Mouse (Mus musculus) megakaryocyte progenitor cell, adult 5-6 weeks (primary cell): ENCODE measurements at regions not wholly inside any gene's neighbourhood (a gene's known extent, or its start where the extent isn't known, plus 50 kb on each side); places are given as distances from the start of the nearest gene placed in this dataset.

Experiments used
- ATAC-seq: replicated peaks from 2 replicates; pipeline ENCODE4 v1.8.0; 2016; ENCODE audit warnings: mild to moderate bottlenecking, moderate TSS enrichment, inconsistent platforms; ENCODE audit not compliant: poor library complexity

DNA sequence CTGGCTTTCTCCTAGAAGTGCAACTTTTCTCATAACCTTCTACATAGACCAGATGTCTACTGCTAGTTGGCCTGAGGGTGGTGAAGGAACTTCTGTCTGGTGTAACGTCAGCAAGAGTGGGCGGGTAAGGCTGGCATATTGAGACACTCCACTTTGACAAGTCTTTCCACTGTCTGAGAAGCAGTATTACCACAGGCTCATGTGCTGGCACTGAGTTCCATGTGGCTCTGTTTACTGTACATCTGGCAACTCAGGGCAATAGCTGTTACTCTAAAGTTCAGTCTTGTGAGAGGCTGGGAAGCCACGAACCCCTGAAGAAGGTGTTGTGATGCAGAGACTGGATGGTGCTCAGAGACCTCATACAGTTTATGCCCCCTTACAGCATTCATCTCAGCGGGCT, 230.7 kb upstream of the Tbx18 start:
- no peak for ATAC-seq

DNA sequence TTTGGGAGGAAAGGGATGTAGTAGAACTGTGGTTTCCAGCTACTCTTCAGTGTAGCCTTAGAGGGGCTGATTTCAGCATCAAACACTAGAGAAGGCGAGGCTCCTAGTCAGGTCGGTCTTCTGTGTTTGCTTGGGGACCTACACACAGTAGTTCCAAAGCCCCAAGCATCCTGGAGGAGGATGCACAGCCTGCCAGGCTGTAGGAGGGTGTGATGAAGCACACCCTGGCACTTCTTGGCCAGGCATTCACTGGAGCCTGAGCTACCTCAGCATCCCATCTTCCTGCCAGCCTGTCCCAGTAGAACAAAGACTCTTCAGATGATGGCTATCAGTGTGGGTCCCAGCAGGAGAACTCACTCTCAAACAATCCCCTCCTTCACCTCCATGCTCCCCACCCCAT, 233.4 kb upstream of the Tbx18 start:
- ATAC-seq: no peak

DNA sequence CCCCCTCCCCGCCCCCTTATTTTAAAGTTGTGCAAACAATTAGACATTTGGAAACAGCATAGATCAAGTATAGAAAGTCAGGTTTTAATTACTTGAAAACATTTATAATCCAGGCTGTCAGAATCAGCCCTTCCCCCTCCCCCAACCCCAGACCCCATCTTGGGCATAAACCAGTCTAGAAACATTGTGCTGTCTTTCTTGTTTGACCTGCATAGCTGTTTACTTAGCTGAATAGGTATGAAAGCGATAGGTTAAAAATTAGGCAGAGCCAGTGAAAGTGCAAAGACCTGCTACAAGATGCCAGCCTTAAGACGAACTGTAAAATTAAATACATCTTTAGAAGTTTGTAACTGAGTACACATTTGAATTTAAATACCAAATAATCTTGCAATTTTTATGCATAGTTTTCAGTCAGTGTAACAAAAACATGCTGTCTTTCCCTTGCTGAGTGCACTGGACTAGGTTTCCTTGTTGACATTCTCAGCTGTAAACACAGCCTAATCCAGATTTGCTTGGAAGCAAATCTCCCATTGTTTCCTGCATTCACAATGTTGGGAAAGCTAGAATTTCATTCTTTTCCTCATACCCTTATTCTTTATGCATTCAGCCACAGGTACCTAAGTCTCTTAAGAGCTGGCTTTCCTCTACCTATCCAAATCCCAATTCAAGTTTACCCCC, 234.2 kb upstream of the Tbx18 start:
- ATAC-seq: no peak

DNA sequence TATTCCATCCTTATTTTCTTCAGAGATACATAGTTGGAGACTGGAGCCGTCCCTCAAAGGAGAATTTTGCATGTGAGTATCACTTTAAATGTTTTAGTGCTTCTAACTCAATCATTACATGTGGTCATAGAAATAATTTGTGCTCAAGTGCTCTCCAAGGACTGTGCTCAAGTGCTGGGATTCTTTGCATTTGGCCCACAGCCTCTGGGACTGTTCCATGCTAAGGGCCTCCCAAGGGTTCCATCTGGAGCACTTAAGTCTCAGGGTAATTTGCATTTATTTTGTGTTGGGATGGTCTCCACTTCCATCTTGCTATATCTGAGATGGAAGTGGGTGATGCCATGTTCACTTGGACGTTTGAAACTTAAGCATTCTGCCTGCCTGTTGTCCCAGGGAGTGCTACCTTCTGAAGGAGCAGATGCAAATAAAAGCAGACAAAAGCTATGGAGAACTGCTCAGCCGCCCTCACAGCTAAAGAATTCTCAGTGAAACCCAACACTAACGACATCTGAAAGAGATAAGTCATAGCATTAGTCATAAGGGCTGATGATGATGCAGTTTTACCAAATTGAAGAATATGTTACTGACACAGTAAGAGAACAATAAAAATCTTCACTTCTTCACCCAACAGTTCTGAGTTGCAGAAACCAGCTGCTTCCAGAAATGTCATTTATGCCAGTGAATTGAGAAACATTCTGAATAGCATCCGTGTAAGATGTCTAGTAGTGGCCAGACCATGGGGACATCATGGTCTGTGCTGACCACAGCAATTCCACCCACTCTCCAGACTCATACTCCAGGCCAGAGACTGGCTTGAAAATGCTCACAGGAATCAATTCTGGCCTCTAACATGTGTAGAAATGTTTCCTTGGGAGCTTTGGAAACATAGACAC, 237.4 kb upstream of the Tbx18 start:
- no peak for ATAC-seq

DNA sequence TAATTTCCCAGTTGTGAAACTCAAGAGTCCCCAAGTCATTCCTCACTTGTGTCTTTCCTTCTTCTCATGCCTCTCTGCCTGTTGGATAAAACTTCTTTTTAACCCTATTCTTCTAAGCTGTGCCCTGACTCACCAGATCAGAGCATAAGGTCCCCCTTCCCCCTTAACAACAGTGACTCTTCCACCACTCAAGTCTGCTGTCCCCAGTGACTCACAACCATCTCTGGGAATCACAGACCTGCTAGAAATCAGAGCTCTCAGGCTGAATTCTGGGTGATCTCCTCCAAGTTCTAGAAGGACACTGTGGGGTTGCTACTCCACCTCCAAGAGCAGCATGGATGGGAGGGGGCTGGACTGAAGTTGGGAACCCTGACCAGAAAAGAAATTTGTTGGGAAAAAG, 239.5 kb upstream of the Tbx18 start:
- ATAC-seq: no peak

DNA sequence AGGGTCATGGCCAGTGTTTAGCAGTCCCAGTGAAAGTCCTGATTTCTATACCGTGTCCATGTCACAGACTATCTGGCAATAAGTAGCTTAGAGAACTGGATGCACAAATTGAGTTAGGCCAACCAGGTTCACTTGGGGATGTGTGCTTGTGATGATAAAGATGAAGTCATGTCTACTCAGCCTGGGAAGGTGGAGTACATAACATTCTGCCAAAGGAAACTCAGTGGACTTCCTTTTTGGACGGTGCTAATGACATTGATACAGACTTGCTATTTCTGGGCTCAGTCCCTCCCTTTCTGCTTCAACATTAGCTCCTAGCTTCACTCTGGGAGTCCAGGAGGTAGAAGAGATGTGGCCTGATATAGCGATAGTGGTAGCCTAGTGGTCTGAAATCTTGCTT, 240.7 kb upstream of the Tbx18 start:
- ATAC-seq: no peak

DNA sequence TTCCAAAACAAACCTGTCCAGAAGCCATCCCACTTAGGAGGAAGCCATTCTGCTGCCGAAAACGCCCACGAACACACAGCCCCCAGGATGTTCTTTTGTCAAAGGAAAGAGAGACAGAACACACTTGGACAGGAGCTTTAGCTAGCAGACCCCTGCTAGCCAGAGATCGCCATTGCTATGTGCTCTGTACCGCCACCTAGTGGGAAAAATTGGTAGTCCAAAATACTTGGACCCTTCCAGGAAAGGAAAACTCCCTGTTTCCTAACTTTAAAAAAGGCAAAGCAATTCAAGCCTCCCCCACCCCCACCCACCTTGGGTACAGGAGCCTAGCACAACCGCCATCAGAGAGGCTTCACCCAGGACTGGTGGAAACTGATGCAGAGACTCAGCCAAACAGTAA, 242.5 kb upstream of the Tbx18 start:
- ATAC-seq: no peak

DNA sequence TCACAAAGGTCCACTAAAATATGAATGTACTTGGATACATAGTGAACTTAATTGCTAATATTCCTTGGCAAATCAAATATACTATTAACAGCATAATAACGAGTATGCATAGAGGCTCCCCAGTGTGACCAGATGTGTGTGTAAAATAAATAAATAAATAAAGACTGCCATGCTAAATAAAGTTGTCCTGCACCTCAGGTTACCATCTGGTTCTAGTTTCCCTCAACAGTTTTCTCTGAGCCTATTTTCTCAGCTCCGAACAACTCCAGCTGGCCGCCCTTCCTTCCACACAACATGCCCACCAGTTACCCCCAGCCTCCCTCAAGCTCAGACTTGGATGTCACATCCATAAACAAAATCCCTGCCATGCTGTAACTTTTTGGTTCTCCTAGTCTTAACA, 253.8 kb upstream of the Tbx18 start:
- no peak for ATAC-seq

DNA sequence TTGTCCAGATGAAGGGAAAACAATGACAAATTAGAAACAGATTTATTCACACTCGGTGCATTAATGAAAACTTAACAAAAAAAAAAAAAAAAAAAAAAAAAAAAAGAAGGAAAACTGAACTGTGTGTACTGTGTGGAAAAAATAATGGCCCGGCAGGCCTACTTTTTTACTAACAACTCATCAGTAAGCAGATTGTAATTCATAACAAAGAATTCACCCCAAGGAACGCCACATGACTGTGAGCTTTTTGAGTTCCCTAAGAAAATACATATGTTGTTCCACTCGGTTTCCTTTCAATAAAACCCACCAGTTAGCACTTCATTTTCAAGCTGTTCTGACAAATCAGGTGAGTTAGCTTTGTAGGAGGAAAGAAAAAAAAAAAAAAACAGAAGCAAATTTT, 254.4 kb upstream of the Tbx18 start:
- ATAC-seq: no peak

DNA sequence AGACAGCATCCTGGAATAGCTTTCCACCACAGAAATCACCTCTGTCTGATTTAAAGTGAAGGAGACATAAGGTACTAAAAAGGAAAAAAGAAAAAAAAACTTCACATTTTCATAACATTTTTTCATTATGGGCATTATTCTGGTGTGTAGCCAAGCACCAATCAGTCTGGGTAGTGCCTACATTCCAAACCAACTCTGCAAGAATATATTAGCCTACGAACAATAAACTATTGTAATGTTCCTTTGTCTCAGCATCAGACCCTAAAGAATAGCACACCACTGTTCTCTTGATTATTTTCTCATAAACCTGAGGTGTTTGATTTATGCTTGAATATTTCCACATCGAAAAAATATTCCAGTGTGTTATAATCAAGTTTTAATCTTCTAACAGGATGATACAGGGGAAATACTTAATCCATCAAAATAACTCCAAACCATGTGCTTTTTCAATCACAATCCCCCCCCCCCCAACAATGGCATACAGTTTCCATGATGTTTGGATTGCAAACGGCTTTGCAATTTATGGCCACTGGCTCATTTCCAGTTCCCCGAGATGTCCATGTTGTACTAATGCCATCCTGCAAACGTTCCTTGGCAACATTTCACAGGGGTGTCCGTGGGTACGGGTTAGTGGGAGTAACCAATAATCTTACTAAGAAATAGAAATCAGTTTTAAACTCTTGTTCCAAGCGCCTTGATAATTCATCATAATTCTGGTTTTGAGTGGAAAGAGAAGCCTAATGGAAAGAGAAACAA, 275.1 kb upstream of the Tbx18 start:
- no peak for ATAC-seq

DNA sequence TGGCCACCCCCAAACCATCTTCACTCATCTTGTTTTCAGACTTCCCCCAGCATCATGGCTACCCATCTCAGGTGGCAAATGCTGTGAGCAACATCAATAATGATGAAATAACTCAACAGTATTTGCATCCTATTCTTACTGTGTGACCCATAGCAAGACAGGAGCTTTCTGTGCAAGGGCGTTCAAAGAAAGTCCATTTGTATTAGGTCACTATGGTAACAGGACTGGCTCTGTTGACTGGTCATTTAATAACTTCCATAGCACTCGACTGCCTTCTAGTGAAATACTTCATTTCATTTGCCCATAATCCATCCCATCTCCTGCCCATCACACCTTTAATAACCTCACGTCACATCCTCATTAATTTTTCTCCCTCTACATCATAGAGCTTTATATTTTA, 292.7 kb upstream of the Tbx18 start:
- no peak for ATAC-seq

DNA sequence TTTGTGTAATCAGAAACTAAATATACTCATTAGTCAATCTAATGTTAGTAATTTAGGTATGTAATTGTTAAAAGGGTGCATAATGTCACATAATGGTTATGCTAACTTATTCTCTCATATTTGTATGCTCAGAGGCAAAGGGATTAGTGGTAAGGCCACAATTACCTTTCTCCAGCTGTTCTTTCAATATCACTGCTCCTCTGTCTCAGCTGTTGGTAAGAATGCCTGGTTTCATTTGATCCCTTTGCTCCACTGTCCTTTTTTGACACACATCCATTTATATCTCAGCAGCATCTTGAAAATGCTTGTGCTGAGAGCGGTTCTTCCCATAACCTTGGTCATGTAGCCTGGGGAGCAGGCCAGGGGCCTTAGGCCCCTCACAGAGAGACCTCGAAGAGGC, 294.9 kb upstream of the Tbx18 start:
- ATAC-seq: no peak

DNA sequence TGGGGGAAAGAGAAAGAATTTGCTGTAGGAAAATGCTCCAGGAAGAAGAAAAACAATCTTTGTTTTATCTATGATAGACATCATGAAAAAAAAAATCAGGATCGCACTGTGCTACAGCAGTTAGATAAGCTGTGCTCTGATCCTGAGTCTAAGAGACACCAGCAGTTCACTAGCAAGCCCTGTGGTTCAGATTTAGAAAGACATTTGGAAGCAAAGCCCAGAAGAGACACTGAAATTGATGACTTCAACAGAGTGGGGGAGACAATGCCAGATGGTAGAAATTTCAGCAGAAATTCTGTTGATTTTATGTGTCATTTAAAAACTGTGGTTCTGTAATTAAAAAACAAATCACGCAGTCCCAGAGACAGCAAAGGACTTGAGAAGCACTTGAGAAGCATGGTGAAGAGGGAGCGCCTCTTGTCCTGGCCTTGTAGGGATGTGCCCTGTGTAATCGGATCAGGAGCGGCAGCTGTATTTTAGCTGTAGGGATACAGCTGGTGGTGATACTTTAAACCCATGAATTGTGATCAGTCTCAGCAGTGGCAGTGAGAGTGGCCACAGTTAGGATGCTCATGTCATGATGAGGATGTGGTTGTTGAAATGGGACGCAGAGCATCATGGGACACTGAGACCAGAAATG, 296.4 kb upstream of the Nt5e start:
- ATAC-seq: no peak

DNA sequence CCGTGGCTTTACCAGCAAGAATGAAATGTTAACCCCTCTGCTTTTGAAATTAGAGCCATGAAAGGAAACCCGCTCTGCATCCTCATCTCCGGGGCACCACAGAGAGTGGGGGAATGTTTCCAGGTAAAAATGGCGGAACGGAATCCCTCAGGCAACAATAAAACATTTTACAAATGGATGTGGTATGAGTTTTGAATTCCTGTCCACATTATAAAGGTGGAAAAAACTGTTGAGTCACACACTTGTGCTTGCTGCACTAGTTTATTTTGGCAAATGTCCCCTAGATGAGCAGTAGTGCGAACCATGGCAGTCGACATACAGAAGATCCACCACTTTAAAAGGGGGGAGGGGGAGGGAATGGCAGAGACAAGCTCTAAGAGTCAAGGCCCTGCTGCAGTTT, 289.4 kb upstream of the Nt5e start:
- ATAC-seq: no peak

DNA sequence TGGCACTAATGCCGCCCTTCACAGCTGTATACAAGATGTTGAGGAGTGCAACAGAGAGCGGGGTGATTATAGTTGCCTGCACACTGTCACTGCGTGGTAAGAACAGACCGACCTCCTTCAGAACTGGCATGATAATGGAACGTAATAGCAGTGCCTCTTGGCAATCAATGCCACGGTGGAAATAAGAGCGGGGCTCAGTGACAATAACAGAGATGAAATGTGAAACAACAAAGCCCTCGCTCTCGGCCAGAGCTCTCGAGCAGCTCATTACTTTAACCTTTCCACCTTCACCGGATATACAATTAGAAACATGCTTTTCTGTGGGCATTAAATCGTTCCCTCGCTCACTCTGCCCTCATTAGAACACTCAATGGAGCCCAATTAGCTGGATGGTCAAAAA, 277.7 kb upstream of the Nt5e start:
- no peak for ATAC-seq

DNA sequence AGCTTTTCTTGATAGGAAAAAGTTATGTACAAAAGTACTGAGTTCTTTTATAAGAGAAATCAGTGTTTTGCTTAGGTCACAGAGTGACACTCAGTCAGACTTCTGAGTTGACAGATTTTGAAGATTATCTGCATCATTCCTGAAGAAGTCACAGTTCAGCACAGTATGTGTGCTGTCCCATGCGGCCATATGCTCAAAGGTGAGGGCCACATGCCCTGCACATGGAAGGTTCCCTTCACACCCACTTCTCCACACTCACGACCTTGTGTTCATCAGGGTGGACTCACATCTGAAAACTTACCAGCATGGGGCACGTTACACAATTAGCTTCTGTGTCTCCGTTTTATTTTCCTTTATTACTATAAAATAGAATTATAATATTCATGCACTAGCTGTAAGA, 277.2 kb upstream of the Nt5e start:
- ATAC-seq: no peak

DNA sequence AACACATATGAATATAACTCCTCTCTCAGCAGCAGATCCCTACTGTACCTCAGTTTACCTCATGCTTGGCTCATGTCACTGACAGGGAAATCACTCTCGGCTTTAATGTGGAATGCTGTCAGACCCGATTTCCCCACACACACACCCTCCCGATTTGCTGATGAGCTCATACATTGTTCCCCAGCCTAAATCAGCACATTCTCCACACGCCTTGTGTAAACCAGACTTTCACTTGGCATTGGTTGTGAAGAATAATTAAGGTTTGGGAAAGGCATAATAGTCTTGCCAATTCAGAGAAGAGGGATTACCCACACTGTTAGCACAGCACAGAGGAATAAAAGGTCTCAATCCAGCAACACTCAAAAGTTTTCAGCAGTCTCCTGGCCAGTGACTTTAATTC, 268.4 kb upstream of the Nt5e start:
- no peak for ATAC-seq

DNA sequence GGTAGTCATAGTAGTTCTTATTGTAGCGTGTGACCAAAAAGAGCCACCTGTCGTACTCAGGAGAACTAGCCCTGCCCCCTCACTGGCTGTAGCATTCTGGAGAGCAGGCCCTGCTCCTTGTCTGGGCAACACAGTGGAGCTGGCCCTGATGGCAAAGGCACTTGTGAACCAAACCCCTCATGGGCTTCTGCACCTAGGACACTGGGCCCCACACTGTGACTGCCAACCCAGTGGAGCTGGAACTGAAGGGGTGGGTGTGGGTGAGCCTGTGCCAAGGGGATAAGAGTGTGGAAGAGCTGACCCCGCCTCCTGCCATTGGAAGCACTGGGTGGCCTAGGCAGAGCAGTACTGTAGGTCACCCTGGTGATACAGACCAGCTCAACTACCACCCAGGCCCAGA, 268.0 kb upstream of the Nt5e start:
- ATAC-seq: no peak

DNA sequence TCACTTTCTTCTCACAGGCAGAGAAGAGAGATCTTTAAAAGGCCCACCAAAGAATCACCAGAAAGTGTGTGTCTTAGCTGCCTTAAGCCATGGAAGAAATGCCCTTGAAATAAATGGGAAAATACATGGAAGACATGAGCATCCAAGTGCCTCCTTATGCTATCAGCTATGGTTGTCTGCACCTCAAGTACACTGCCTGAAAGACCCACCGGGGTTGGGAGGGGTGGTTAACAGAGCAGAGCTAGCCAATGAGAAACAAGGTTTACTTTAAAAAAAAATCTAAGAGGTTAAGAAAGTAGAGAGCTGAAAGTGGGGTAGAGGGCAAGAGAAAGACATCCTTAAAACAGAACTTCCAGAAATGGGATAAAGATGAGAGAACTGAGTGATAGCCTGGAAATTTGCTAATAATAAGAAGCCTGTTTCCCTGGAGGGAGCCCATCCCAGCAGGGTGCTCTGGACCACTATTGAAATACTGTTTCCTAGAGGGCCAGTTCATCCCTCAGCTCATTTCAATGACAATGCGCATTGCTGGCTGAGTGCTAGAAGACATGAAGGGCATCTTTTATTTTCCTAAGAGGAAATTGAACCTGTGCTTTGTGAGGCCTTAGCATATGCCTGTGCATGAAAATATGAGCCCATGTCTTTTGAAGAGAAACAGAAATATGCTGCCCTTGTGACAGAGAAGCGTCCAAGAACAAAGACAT, 262.9 kb upstream of the Nt5e start:
- no peak for ATAC-seq

DNA sequence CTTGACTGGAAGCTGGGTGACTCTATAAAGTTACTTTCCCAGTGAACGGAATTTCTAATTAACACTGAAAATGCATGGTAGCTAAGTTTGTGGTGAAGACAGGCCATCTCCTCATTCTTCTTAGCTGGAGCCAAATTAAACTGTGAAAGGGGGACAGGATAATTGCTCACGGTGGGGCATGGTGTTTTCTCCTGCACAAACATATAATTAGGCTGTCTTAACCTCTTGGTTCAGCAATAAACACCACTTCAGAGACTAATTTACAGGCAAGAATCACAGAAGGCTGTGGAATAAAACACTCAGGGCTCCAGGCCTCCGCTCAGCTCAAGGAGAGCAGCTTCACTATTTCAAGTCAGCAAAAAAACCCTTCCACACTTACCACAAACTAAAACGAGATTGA, 261.9 kb upstream of the Nt5e start:
- no peak for ATAC-seq

DNA sequence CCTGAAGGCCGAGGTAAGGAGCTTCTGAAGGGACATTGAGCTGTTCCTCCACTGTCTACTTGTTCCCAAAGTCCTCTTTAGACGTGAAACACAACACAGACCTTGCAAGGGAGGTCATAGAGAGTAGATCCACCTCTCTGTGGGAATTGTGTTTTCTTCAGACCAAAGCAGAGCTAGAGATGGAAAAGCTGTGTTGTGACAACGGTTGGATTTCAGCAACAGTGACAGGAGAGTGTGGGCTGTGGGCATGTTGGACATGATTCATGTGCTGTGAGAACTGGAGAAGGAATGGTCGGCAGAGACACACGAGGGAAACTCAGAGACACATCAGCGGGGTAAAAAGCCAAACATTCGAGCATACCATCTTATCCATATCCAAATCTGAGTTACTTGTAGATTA, 261.2 kb upstream of the Nt5e start:
- no peak for ATAC-seq
